Mouse (Mus musculus) intestine, embryonic 14.5 days (tissue): ENCODE results near the gene Pbxip1. TPM values are rescaled to one million over a fixed set of nuclear protein-coding genes. Genes with fewer than 3 reads are reported as not detected.

Experiments used
- ATAC-seq: fragments of 200-750 bp; cut with Nextera tagmentation; replicated peaks from 2 replicates; pipeline ENCODE4 v1.8.0; 2017; ENCODE audit warnings: low read depth, moderate number of reproducible peaks, moderate TSS enrichment, moderate library complexity; ENCODE audit not compliant: low FRiP score, low TSS enrichment
- DNase-seq: peaks from one replicate; pipeline ENCODE4 v3.0.0-alpha.2; 2018; ENCODE audit warnings: low spot score
- H3K27ac ChIP-seq: fragments of 300-500 bp; sonication (generic); 2 replicates; pipeline ENCODE4 v1.5.1; 2014; ENCODE audit warnings: low read depth, mild to moderate bottlenecking, control low read depth
- H3K27me3 ChIP-seq: fragments of 300-500 bp; sonication (generic); replicated peaks from 2 replicates; pipeline ENCODE4 v1.6.1; 2014; ENCODE audit warnings: low read length, control low read depth; ENCODE audit not compliant: control insufficient read depth, insufficient read depth
- H3K36me3 ChIP-seq: fragments of 300-500 bp; sonication (generic); 2 replicates; pipeline ENCODE4 v1.6.1; 2014; ENCODE audit warnings: low read length, control low read depth; ENCODE audit not compliant: control insufficient read depth, insufficient read depth
- H3K4me1 ChIP-seq: fragments of 300-500 bp; sonication (generic); replicated peaks from 2 replicates; pipeline ENCODE4 v1.6.1; 2014; ENCODE audit warnings: low read length, control low read depth, mixed read lengths; ENCODE audit not compliant: control insufficient read depth, insufficient read depth
- H3K4me2 ChIP-seq: fragments of 300-500 bp; sonication (generic); 2 replicates; pipeline ENCODE4 v1.6.1; 2014; ENCODE audit warnings: low read length
- H3K4me3 ChIP-seq: fragments of 300-500 bp; sonication (generic); 2 replicates; pipeline ENCODE4 v1.5.1; 2014; ENCODE audit warnings: low read depth, low read length, control low read depth, mixed read lengths
- H3K9ac ChIP-seq: fragments of 300-500 bp; sonication (generic); 2 replicates; pipeline ENCODE4 v1.6.1; 2014; ENCODE audit warnings: mild to moderate bottlenecking, low read length
- H3K9me3 ChIP-seq: fragments of 300-500 bp; sonication (generic); 2 replicates; pipeline ENCODE4 v1.6.1; 2016; ENCODE audit warnings: low read length, control low read depth; ENCODE audit not compliant: control insufficient read depth
- WGBS: fragments of 180-500 bp; shearing (Covaris S2); extraction: QIAGEN DNeasy Blood & Tissue Kit; methylation state at CpG from one replicate; pipeline ENCODE4 v1.1.7; 2014; 5-methylcytosine and 5-hydroxymethylcytosine counted together
- polyA plus RNA-seq: library from polyadenylated mRNA; unstranded; fragments of >200 nt; fragmentation: Nextera tagmentation; extraction: Ambion mirVana; gene quantifications from 2 replicates; pipeline ENCODE4 v1.2.1, GENCODE M21; 2014

Gene Pbxip1
- polyA plus RNA-seq, 1 experiment from 2014 or later: 20.3 TPM

- H3K4me1 ChIP-seq: 0 out of 2 replicates have a peak, but pooled peaks cover 2% of the 10 kb centered on the region
- H3K9me3 ChIP-seq: no peaks in the 10 kb centered on the region; the same call in 1 of the 2 replicates
- ATAC-seq: no peak
- H3K4me3 ChIP-seq: no peak overlapping the region
- H3K27ac ChIP-seq: no peak overlapping the region
- WGBS: 60% methylated on average over 3 of the region's 3 CpGs
- DNase-seq: no peak
- H3K9ac ChIP-seq: no peak overlapping the region
- no peaks in the 10 kb centered on the region for H3K36me3 ChIP-seq
- H3K4me2 ChIP-seq: no peak overlapping the region
- no peaks in the 10 kb centered on the region for H3K27me3 ChIP-seq
Observed at GRCm38 (mm10) chr3:89496366-89496765, 59.9 kb downstream of the Pbxip1 start.

GRCm38 (mm10) chr3:89499696-89500095 lies 63.2 kb downstream of the Pbxip1 start:
- Histone ChIP-seq H3K9me3 (no peaks in the 10 kb centered on the region; the same call in 1 of the 2 replicates), H3K4me1 (no peaks in the 10 kb centered on the region), H3K9ac (no peak overlapping the region), H3K36me3 (no peaks in the 10 kb centered on the region), H3K4me3 (no peak overlapping the region), H3K4me2 (no peak overlapping the region), H3K27ac (no peak overlapping the region), H3K27me3 (no peaks in the 10 kb centered on the region)
- 50% methylated on average over 7 of the region's 7 CpGs for WGBS
- no peak for ATAC-seq
- DNase-seq: no peak

Other genes starting within 250 kb of the Pbxip1 start
- gene Gba, start 233.8 kb upstream of the Pbxip1 start, polyA plus RNA-seq: 39.2 and 41.0 TPM in 2 replicates
- gene Thbs3, start 221.5 kb upstream of the Pbxip1 start, polyA plus RNA-seq: 19.2 and 19.4 TPM in 2 replicates
- 214 and 216 TPM in 2 replicates for gene Mtx1, start 209.6 kb upstream of the Pbxip1 start, polyA plus RNA-seq
- 4.2 and 10.3 TPM in 2 replicates for gene Muc1, start 207.6 kb upstream of the Pbxip1 start, polyA plus RNA-seq
- 331 and 346 TPM in 2 replicates for gene Krtcap2, start 190.7 kb upstream of the Pbxip1 start, polyA plus RNA-seq
- gene Trim46, start 190.4 kb upstream of the Pbxip1 start, polyA plus RNA-seq: 3.3 and 3.5 TPM in 2 replicates
- 143 and 188 TPM in 2 replicates for gene Dpm3, start 177.3 kb upstream of the Pbxip1 start, polyA plus RNA-seq
- gene Slc50a1, start 166.1 kb upstream of the Pbxip1 start, polyA plus RNA-seq: 64.7 and 66.5 TPM in 2 replicates
- gene Efna1, start 155.6 kb upstream of the Pbxip1 start, polyA plus RNA-seq: 46.2 and 46.6 TPM in 2 replicates
- 13.2 and 15.3 TPM in 2 replicates for gene Efna3, start 113.7 kb upstream of the Pbxip1 start, polyA plus RNA-seq
- 20.6 and 22.2 TPM in 2 replicates for gene Efna4, start 98.7 kb upstream of the Pbxip1 start, polyA plus RNA-seq
- gene Adam15, start 86.7 kb upstream of the Pbxip1 start, polyA plus RNA-seq: 30.4 and 31.0 TPM in 2 replicates
- gene Dcst2, start 74.7 kb upstream of the Pbxip1 start, polyA plus RNA-seq: 0.35 and 0.40 TPM in 2 replicates
- 0.15 and 0.34 TPM in 2 replicates for gene Dcst1, start 71.5 kb upstream of the Pbxip1 start, polyA plus RNA-seq
- 4.7 and 5.3 TPM in 2 replicates for gene Zbtb7b, start 41.9 kb upstream of the Pbxip1 start, polyA plus RNA-seq
- not detected in 2 replicates for gene Lenep, start 33.9 kb upstream of the Pbxip1 start, polyA plus RNA-seq
- gene Flad1, start 24.8 kb upstream of the Pbxip1 start, polyA plus RNA-seq: 28.3 and 28.7 TPM in 2 replicates
- 510 and 525 TPM in 2 replicates for gene Cks1b, start 18.3 kb upstream of the Pbxip1 start, polyA plus RNA-seq
- 65.1 and 71.4 TPM in 2 replicates for gene Shc1, start 18.3 kb upstream of the Pbxip1 start, polyA plus RNA-seq
- gene Pygo2, start 6.5 kb upstream of the Pbxip1 start, polyA plus RNA-seq: 40.8 and 45.5 TPM in 2 replicates
- gene Pmvk, start 17.8 kb downstream of the Pbxip1 start, polyA plus RNA-seq: 60.1 and 63.7 TPM in 2 replicates
- 5.6 and 6.3 TPM in 2 replicates for gene Kcnn3, start 83.5 kb downstream of the Pbxip1 start, polyA plus RNA-seq